Mouse (Mus musculus): ENCODE data around the gene Garem2.

The Garem2 gene

GRCm38 (mm10) chr5:30112533-30113068 lies 7.6 kb downstream of the Garem2 start:
- DNase-seq: no peak

GRCm38 (mm10) chr5:30113881-30114760 lies 9.2 kb downstream of the Garem2 start:
- DNase-seq: peak; percentile 83

- no peak for DNase-seq
Measured at GRCm38 (mm10) chr5:30114761-30115140, 9.8 kb downstream of the Garem2 start.

GRCm38 (mm10) chr5:30115718-30116117 lies 10.8 kb downstream of the Garem2 start:
- no peak for DNase-seq

GRCm38 (mm10) chr5:30118018-30118417 lies 13.1 kb downstream of the Garem2 start:
- no peak for DNase-seq

GRCm38 (mm10) chr5:30119163-30119562 lies 14.2 kb downstream of the Garem2 start:
- DNase-seq: no peak

GRCm38 (mm10) chr5:30120106-30120505 lies 15.1 kb downstream of the Garem2 start:
- DNase-seq: no peak

GRCm38 (mm10) chr5:30122481-30122880 lies 17.5 kb downstream of the Garem2 start:
- DNase-seq: no peak

GRCm38 (mm10) chr5:30125587-30125986 lies 20.6 kb downstream of the Garem2 start:
- DNase-seq: peak; percentile 32

GRCm38 (mm10) chr5:30126756-30127155 lies 21.8 kb downstream of the Garem2 start:
- DNase-seq: no peak

GRCm38 (mm10) chr5:30127921-30128597 lies 23.1 kb downstream of the Garem2 start:
- DNase-seq: no peak

GRCm38 (mm10) chr5:30128680-30129079 lies 23.7 kb downstream of the Garem2 start:
- DNase-seq: no peak

- no peak for DNase-seq
Measured at GRCm38 (mm10) chr5:30131246-30131645, 26.3 kb downstream of the Garem2 start.

GRCm38 (mm10) chr5:30132173-30132572 lies 27.2 kb downstream of the Garem2 start:
- no peak for DNase-seq

- DNase-seq: no peak
Measured at GRCm38 (mm10) chr5:30135711-30136231, 30.8 kb downstream of the Garem2 start.

GRCm38 (mm10) chr5:30137271-30137670 lies 32.3 kb downstream of the Garem2 start:
- DNase-seq: no peak

GRCm38 (mm10) chr5:30138193-30138592 lies 33.2 kb downstream of the Garem2 start:
- no peak for DNase-seq

- no peak for DNase-seq
Measured at GRCm38 (mm10) chr5:30146526-30146925, 41.6 kb downstream of the Garem2 start.

GRCm38 (mm10) chr5:30148133-30148920 lies 43.4 kb downstream of the Garem2 start:
- DNase-seq: no peak

- no peak for DNase-seq
Measured at GRCm38 (mm10) chr5:30152007-30152406, 47.0 kb downstream of the Garem2 start.

GRCm38 (mm10) chr5:30152413-30152812 lies 47.5 kb downstream of the Garem2 start:
- DNase-seq: no peak

- DNase-seq: no peak
Measured at GRCm38 (mm10) chr5:30153222-30153621, 48.3 kb downstream of the Garem2 start.

- DNase-seq: peak; percentile 41
Measured at GRCm38 (mm10) chr5:30154013-30154412, 49.1 kb downstream of the Garem2 start.

Measured in lung, postnatal 10 days (tissue).